Mouse (Mus musculus) hindbrain, embryonic 16.5 days (tissue): Measurements from ENCODE around the gene Fsd2. TPM values are rescaled to one million over a fixed set of nuclear protein-coding genes. Genes with fewer than 3 reads are reported as not detected.

Source experiments
- ATAC-seq: fragments of 200-750 bp; cut with Nextera tagmentation; 2 replicates; pipeline ENCODE4 v1.8.0; 2017; ENCODE audit warnings: moderate TSS enrichment, moderate library complexity
- H3K27ac ChIP-seq: fragments of 300-500 bp; sonication (generic); 2 replicates; pipeline ENCODE4 v1.5.1; 2014; ENCODE audit warnings: low read depth, mild to moderate bottlenecking, control low read depth, low read length, moderate library complexity
- H3K27me3 ChIP-seq: fragments of 300-500 bp; sonication (generic); replicated peaks from 2 replicates; pipeline ENCODE4 v1.6.1; 2014; ENCODE audit warnings: low read length; ENCODE audit not compliant: control insufficient read depth, insufficient read depth
- H3K36me3 ChIP-seq: fragments of 300-500 bp; sonication (generic); 2 replicates; pipeline ENCODE4 v1.6.1; 2014; ENCODE audit warnings: mild to moderate bottlenecking, low read length, moderate library complexity, mixed read lengths; ENCODE audit not compliant: control insufficient read depth, insufficient read depth
- H3K4me1 ChIP-seq: fragments of 300-500 bp; sonication (generic); 2 replicates; pipeline ENCODE4 v1.6.1; 2014; ENCODE audit warnings: low read depth, low read length; ENCODE audit not compliant: control insufficient read depth, insufficient read depth
- H3K4me2 ChIP-seq: fragments of 300-500 bp; sonication (generic); 2 replicates; pipeline ENCODE4 v1.6.1; 2014; ENCODE audit warnings: mild to moderate bottlenecking, low read length, control low read depth, moderate library complexity
- H3K4me3 ChIP-seq: fragments of 300-500 bp; sonication (generic); 2 replicates; pipeline ENCODE4 v1.5.1; 2014; ENCODE audit warnings: mild to moderate bottlenecking, low read length, control low read depth, moderate library complexity
- H3K9ac ChIP-seq: fragments of 300-500 bp; sonication (generic); 2 replicates; pipeline ENCODE4 v1.6.1; 2014; ENCODE audit warnings: low read depth, mild to moderate bottlenecking, control low read depth, low read length, moderate library complexity
- H3K9me3 ChIP-seq: fragments of 300-500 bp; sonication (generic); 2 replicates; pipeline ENCODE4 v1.6.1; 2014; ENCODE audit warnings: mild to moderate bottlenecking, low read length, moderate library complexity; ENCODE audit not compliant: control insufficient read depth
- WGBS: fragments of 180-500 bp; shearing (Covaris S2); extraction: QIAGEN DNeasy Blood & Tissue Kit; methylation state at CpG from one replicate; pipeline ENCODE4 v1.1.7; 2014; 5-methylcytosine and 5-hydroxymethylcytosine counted together
- polyA plus RNA-seq: library from polyadenylated mRNA; unstranded; fragments of >200 nt; fragmentation: Nextera tagmentation; extraction: Ambion mirVana; gene quantifications from 2 replicates; pipeline ENCODE4 v1.2.1, GENCODE M21; 2015

Fsd2 gene
- polyA plus RNA-seq, 1 experiment from 2014 or later: 0.15 TPM

DNA sequence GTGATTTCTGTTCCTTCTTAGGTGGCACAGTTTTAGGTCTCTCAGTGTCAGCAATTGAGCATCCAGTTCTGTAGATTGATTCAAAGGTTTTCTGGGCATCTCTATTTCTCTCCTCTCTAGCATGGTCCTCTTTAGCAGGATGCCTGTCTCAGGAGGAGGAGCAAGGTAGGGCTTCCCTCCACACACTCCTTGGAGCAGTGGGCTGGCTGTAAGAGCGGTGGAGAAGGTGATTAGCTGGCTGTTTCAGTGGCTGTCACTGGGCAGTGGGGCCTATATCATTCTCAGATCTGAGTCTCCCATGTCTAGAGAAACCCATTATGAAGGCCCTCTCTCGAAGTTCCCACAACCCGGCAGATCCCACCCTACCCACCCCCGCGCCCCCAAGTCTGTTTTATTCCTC is 652 bp upstream of the Fsd2 start:
- H3K36me3 ChIP-seq: no peaks in the 10 kb centered on the region
- no peaks in the 10 kb centered on the region for H3K9me3 ChIP-seq
- no peaks in the 10 kb centered on the region for H3K27me3 ChIP-seq
- no peak overlapping the region for H3K4me2 ChIP-seq
- H3K4me1 ChIP-seq: peaks cover 8% of the 10 kb centered on the region
- H3K27ac ChIP-seq: no peak overlapping the region
- H3K9ac ChIP-seq: no peak overlapping the region
- ATAC-seq: no peak
- 93% methylated on average over 5 of the region's 5 CpGs for WGBS
- H3K4me3 ChIP-seq: no peak overlapping the region

DNA sequence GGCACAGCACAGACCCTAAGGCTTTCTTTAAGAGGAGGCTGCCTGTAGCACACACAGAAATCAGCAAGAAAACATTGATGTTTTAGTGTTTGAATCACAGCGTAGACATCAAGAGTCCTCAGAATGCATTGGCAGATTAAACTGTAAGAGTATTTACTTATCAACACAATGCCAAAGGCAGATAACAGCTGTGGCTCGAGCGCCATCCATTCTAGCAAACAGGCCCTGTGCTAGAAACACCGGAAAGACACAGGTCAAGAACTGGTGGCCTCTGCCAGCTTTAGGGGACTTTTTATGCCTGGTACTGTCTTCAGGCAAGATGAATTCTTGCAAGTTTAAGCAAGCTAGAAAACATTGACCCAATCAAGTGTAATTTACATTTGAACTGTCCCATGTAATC is 412 bp downstream of the Fsd2 start:
- ATAC-seq: no peak
- no peak overlapping the region for H3K4me2 ChIP-seq
- no peaks in the 10 kb centered on the region for H3K36me3 ChIP-seq
- H3K9me3 ChIP-seq: no peaks in the 10 kb centered on the region
- H3K27ac ChIP-seq: no peak overlapping the region
- 0 out of 2 replicates have a peak, but pooled peaks cover 2% of the 10 kb centered on the region for H3K4me1 ChIP-seq
- 78% methylated on average over 4 of the region's 4 CpGs for WGBS
- H3K27me3 ChIP-seq: no peaks in the 10 kb centered on the region
- no peak overlapping the region for H3K4me3 ChIP-seq
- H3K9ac ChIP-seq: no peak overlapping the region

DNA sequence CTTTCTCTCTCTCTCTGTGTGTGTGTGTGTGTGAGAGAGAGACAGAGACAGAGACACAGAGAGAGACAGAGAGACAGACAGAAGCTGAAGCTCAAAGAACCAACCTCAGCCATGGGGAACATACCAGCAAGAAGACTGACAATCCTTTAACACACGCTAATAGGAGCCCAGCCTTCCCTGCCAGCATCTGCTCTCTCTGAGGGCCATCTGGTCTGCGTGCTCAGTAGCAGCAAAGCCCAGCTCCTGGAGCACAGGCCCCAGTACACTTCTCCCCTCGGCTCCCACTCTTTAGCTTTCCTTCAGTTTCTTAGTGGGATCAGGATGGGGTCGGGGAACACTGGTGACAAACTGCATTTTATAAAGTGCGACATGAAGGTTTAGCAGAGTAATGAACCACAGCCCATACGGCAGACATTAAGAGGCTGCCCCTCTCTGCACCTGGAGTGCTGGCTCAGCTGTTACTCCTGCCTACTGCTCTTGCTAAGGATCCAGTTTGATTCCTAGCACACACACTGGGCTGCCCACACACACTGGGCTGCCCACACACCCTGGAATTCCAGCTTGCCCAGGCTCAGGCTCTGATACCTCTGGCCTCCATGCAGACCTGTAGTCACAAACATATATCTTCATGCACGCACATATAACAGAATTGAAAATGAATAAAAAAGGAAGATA is 1.2 kb downstream of the Fsd2 start:
- H3K27me3 ChIP-seq: no peaks in the 10 kb centered on the region
- no peaks in the 10 kb centered on the region for H3K9me3 ChIP-seq
- H3K36me3 ChIP-seq: no peaks in the 10 kb centered on the region
- H3K4me3 ChIP-seq: no peak overlapping the region
- H3K27ac ChIP-seq: no peak overlapping the region
- no peaks in the 10 kb centered on the region for H3K4me1 ChIP-seq
- H3K4me2 ChIP-seq: no peak overlapping the region
- 44% methylated on average over 7 of the region's 7 CpGs for WGBS
- no peak overlapping the region for H3K9ac ChIP-seq
- no peak for ATAC-seq

DNA sequence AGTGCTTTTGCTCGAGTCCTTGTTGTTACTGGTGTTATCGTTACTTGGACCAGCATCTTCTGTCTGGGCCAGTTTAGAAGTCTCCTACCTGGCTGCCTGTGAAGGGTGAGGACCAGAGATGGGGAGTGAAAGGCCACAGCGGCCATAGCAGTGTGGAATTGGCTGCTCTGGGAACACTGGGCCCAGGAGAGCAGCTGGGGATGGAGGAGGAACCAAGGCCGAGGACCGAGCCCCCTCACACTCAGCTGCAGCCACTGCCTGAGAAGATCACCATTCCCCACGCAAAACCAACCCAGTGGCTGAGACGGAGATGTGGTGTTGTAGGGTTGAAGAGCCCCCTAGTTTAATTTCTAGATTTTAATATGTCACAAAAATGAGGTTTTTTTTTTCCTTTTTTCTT is 2.0 kb downstream of the Fsd2 start:
- no peaks in the 10 kb centered on the region for H3K36me3 ChIP-seq
- no peaks in the 10 kb centered on the region for H3K4me1 ChIP-seq
- H3K27ac ChIP-seq: no peak overlapping the region
- H3K9me3 ChIP-seq: no peaks in the 10 kb centered on the region
- no peak for ATAC-seq
- no peak overlapping the region for H3K4me2 ChIP-seq
- no peak overlapping the region for H3K9ac ChIP-seq
- no peak overlapping the region for H3K4me3 ChIP-seq
- 77% methylated on average over 7 of the region's 7 CpGs for WGBS
- no peaks in the 10 kb centered on the region for H3K27me3 ChIP-seq

DNA sequence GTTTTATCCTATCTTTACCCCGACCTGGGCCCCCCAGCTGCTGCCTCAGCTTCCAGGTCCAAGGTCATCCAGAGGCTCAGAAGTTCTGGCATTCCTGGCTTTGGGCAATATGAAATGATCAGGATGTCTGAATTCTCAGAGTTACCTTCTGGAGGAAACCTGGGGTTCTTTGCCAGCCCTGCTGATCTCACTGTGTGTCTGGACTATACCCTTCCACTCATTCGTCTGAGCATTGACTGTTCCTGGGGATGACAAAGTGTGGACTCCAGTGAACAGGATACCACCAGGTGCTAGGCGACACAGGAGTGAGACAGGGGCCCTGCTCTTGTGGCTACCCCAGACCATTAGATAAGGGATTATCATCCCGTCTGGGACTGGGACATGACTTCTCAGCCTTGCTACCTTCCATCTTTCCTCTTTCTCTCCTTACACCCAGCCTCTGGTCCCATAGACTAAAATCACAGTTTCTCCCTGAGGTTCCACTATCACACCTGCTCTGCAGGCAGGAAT is 3.2 kb downstream of the Fsd2 start:
- no peaks in the 10 kb centered on the region for H3K36me3 ChIP-seq

DNA sequence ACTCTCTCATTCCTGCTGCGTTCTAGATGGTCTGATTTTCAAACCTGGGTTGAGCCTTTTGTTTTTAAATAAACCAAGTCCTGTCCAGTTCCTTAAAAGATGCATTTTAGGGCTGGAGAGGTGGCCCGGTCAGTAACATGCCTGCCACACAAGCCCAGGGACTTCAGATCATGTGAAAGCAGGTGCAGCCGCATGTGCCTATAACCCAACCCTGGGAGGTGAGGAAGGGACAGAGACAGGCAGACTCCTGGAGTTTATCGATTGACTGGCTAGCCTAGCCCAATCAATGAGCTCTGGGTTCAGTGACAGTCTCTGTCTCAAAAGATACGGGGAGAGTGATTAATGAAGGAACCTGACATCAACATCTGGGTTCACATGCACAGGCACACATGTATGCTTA is 5.5 kb downstream of the Fsd2 start:
- WGBS: 78% methylated on average over 5 of the region's 5 CpGs
- no peak for ATAC-seq
- no peak overlapping the region for H3K27ac ChIP-seq
- no peaks in the 10 kb centered on the region for H3K36me3 ChIP-seq
- no peaks in the 10 kb centered on the region for H3K27me3 ChIP-seq
- no peak overlapping the region for H3K4me3 ChIP-seq
- no peaks in the 10 kb centered on the region for H3K9me3 ChIP-seq
- no peak overlapping the region for H3K4me2 ChIP-seq
- no peak overlapping the region for H3K9ac ChIP-seq
- H3K4me1 ChIP-seq: no peaks in the 10 kb centered on the region

More for the DNA sequence above, 3.2 kb downstream of the Fsd2 start:
- no peaks in the 10 kb centered on the region for H3K4me1 ChIP-seq
- WGBS: 87% methylated on average over 4 of the region's 4 CpGs
- H3K9me3 ChIP-seq: no peaks in the 10 kb centered on the region
- H3K27me3 ChIP-seq: no peaks in the 10 kb centered on the region
- no peak for ATAC-seq
- H3K27ac ChIP-seq: no peak overlapping the region
- no peak overlapping the region for H3K4me3 ChIP-seq
- H3K4me2 ChIP-seq: no peak overlapping the region
- no peak overlapping the region for H3K9ac ChIP-seq

DNA sequence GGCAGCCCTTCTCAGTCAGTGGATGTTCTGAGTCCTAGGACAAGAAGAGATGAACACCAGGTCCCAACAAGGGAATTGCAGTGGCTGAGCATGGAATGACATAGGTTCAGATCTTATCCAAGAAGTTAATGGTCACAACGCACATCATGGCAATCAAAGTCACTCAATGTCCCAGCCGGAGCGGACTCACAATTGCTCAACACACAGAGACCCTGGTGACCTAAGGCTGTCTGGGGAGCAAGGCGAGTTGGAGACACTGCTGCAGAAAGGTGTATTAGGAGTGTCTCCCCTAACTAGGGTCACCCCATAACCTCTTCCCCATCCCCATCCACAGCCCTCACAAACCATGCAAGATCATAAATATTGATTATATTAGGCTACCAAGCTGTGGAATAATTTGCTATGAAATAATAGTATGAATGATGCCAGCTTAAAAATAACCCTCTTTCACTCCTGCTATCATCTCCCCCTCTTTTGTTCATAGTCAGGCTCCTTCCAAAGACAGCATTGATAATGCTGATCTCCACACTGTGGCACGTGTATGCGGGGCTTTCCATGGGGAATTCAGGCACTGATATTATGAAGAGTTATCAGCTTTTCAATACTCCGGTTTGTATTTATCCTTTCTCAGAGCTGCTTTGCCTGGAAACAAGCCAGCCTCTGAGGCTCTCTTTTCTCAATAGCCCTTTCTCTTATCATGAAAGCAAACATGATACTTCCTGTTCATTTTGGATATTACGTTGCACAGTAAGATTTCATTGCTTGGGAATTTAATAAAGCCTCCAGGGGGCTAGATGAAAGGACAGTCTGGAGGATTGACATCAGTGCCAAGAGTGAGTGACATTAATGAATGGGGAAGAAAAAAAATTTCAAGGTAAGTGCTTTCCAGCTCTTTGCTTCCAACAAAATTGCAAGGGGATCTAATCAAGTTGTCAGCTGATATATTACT is 6.4 kb downstream of the Fsd2 start:
- Histone ChIP-seq H3K36me3 (no peaks in the 10 kb centered on the region), H3K27ac (no peak overlapping the region)
- 63% methylated on average over 8 of the region's 8 CpGs for WGBS

DNA sequence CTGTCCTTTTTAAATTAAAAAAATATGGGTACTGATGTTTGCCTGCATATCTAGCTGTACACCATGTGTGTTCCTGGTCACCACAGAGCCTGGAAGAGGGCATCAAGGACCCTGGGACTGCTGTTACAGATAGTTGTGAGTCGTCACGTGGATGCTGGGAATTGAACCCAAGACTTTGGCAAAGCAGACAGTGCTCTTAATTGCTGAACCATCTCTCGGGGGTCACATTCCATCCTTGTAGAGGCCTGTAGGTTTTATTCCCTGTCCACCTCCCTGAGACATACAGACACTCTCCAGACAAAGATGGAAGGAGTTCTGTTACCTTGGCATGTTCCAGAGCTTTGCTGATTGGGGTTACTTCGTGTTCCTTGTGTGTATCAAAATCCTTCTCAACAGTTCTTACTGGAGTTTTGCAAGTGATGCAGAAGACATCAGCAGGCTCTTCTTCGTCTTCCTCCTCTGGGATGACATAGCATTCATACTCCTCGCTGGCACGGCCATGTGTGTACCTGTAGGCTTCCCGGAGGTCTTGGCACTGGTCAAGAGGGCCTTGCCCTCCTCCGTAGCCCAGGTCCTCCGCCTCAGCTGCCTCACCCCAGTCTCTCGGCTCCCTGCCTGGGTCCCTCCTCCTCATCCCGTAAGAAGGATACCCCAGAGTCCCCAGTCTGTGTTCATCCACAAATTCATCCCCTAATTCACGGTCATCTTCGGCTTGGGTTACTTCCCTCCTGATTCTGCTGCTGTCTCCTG is 7.3 kb downstream of the Fsd2 start:
- no peak overlapping the region for H3K4me3 ChIP-seq
- 87% methylated on average over 14 of the region's 14 CpGs for WGBS

More for the DNA sequence above, 6.4 kb downstream of the Fsd2 start:
- Histone ChIP-seq H3K9me3 (no peaks in the 10 kb centered on the region), H3K4me3 (no peak overlapping the region), H3K9ac (no peak overlapping the region), H3K4me2 (no peak overlapping the region), H3K4me1 (no peaks in the 10 kb centered on the region), H3K27me3 (no peaks in the 10 kb centered on the region)
- no peak for ATAC-seq

DNA sequence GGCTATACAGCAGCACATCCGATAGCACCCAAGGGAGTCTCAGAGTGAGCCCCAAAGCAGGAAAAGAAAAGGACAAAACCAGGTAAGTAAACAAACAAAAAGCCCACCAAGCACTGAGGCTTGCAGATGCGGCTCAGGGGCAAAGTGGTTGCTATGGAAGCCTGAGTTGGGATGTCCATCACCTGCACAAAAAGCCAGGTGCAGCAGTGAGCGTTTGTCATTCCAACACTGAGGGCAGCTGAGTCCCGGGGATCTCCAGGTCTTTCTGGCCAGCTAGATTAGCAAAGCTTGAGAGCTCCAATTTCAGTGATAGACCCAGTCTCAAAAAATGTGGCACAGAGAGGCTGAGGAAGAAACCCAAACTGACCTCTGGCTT is 8.8 kb downstream of the Fsd2 start:
- Histone ChIP-seq H3K4me1 (no peaks in the 10 kb centered on the region), H3K27ac (no peak overlapping the region), H3K4me3 (no peak overlapping the region), H3K4me2 (no peak overlapping the region), H3K9me3 (no peaks in the 10 kb centered on the region), H3K36me3 (no peaks in the 10 kb centered on the region), H3K27me3 (no peaks in the 10 kb centered on the region), H3K9ac (no peak overlapping the region)
- 67% methylated on average over 4 of the region's 4 CpGs for WGBS
- ATAC-seq: no peak

More for the DNA sequence above, 7.3 kb downstream of the Fsd2 start:
- no peaks in the 10 kb centered on the region for H3K36me3 ChIP-seq
- ATAC-seq: no peak
- no peaks in the 10 kb centered on the region for H3K9me3 ChIP-seq
- no peak overlapping the region for H3K9ac ChIP-seq
- H3K4me1 ChIP-seq: no peaks in the 10 kb centered on the region
- no peak overlapping the region for H3K27ac ChIP-seq
- H3K4me2 ChIP-seq: no peak overlapping the region
- no peaks in the 10 kb centered on the region for H3K27me3 ChIP-seq
